Mouse (Mus musculus) embryonic facial prominence, embryonic 10.5 days (tissue): ENCODE measurements around the gene Cmc1. TPM values are rescaled to one million over a fixed set of nuclear protein-coding genes. Genes with fewer than 3 reads are reported as not detected.
A peak's percentile ranks its signal among the peaks of the same experiment; 100 is the strongest.

Source experiments
- DNase-seq: peaks from one replicate; pipeline ENCODE4 v3.0.0-alpha.2; 2017; ENCODE audit warnings: low spot score
- H3K27ac ChIP-seq: fragments of 300-500 bp; sonication (generic); replicated peaks from 2 replicates; pipeline ENCODE4 v1.5.1; 2016; ENCODE audit warnings: mild to moderate bottlenecking
- H3K27me3 ChIP-seq: fragments of 300-500 bp; sonication (generic); replicated peaks from 2 replicates; pipeline ENCODE4 v1.6.1; 2016; ENCODE audit warnings: low read depth, mild to moderate bottlenecking; ENCODE audit not compliant: poor library complexity, severe bottlenecking
- H3K36me3 ChIP-seq: fragments of 300-500 bp; sonication (generic); replicated peaks from 2 replicates; pipeline ENCODE4 v1.6.1; 2016; ENCODE audit warnings: mild to moderate bottlenecking, moderate library complexity
- H3K4me1 ChIP-seq: fragments of 300-500 bp; sonication (generic); 2 replicates; pipeline ENCODE4 v1.6.1; 2016
- H3K4me3 ChIP-seq: fragments of 300-500 bp; sonication (generic); 2 replicates; pipeline ENCODE4 v1.5.1; 2016; ENCODE audit warnings: mild to moderate bottlenecking, moderate library complexity
- H3K9me3 ChIP-seq: fragments of 300-500 bp; sonication (generic); 2 replicates; pipeline ENCODE4 v1.6.1; 2016; ENCODE audit warnings: mild to moderate bottlenecking
- WGBS: fragments of 180-500 bp; shearing (Covaris S2); methylation state at CpG from one replicate; pipeline ENCODE4 v1.1.7; 2016; 5-methylcytosine and 5-hydroxymethylcytosine counted together
- polyA plus RNA-seq: library from polyadenylated mRNA; unstranded; fragments of >200 nt; fragmentation: Nextera tagmentation; extraction: Ambion mirVana; gene quantifications from 2 replicates; pipeline ENCODE4 v1.2.1, GENCODE M21; 2016

Cmc1 gene
- polyA plus RNA-seq, 1 experiment from 2014 or later: 30.9 TPM

DNA sequence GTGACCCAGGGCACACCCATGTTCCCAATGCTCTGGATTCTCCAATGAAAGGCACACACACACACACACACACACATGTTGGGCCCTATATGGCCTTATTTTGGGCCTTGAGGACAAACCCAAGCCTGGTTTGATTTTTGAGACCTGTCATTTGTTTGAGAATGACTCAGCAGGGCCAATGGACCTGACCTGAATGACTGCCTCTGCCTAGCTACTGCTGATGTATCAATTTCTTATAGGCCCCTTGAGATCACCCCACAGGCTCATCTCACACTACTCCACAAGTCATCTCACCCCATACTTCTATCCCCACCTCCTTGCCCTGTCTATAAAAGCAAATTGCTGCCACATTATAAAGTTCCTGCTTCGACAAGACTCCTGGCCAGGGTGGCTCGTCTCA lies 48.2 kb downstream of the Cmc1 start:
- no peaks in the 10 kb centered on the region for H3K27me3 ChIP-seq
- H3K4me1 ChIP-seq: 0 out of 2 replicates have a peak, but pooled peaks cover 5% of the 10 kb centered on the region
- no peaks in the 10 kb centered on the region for H3K36me3 ChIP-seq
- no peak overlapping the region for H3K4me3 ChIP-seq
- no peak for DNase-seq
- H3K9me3 ChIP-seq: no peaks in the 10 kb centered on the region
- no peak overlapping the region for H3K27ac ChIP-seq
- 86% methylated on average over 2 of the region's 2 CpGs for WGBS

- WGBS: over 99% methylated on average over 2 of the region's 2 CpGs
- H3K36me3 ChIP-seq: no peaks in the 10 kb centered on the region
Measured at GRCm38 (mm10) chr9:118100484-118100883, 49.5 kb downstream of the Cmc1 start.

DNA sequence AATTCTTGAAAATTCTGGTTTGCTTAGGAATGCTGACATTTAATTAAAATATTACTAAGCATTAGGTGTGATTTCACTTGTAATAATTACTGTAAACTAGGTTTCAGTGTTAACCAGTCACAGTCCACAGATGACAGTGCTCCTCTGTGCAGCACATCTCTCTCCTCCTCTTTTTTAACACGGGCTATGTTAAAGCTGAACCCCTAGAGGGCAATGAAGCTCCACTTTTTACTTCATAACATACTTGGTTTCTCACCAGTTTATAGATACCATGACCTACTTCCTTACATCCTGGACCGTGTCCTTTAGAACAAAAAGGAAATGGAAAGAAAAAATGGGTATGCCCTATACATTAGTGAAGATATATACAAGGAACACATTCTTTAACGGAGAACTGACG lies 50.6 kb downstream of the Cmc1 start:
- DNase-seq: no peak
- 68% methylated on average over 4 of the region's 4 CpGs for WGBS
- no peak overlapping the region for H3K27ac ChIP-seq
- 0 out of 2 replicates have a peak, but pooled peaks cover 5% of the 10 kb centered on the region for H3K4me1 ChIP-seq
- no peak overlapping the region for H3K4me3 ChIP-seq
- no peaks in the 10 kb centered on the region for H3K27me3 ChIP-seq
- no peaks in the 10 kb centered on the region for H3K9me3 ChIP-seq
- no peaks in the 10 kb centered on the region for H3K36me3 ChIP-seq

More at GRCm38 (mm10) chr9:118100484-118100883, 49.5 kb downstream of the Cmc1 start:
- H3K9me3 ChIP-seq: no peaks in the 10 kb centered on the region
- H3K27me3 ChIP-seq: no peaks in the 10 kb centered on the region
- no peak overlapping the region for H3K4me3 ChIP-seq
- no peak overlapping the region for H3K27ac ChIP-seq
- no peak for DNase-seq
- H3K4me1 ChIP-seq: 0 out of 2 replicates have a peak, but pooled peaks cover 5% of the 10 kb centered on the region

DNA sequence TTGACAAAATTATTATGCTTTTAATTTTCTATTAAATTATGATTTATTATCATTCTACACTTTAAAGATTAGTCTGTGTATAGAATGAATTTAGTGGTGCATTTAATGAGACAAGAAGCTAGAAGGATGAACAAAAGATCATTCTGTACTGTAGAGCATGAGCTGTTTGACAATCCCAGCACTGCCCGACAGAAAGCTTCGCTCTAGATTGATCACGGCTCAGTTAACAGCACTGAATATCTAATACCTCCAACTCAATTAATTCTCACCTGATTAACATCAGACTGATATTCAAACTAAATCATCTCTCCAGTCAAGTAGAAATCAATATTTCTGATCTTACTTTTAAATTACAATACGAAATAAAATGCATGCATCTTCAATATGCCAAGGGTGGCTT lies 66.1 kb downstream of the Cmc1 start:
- H3K4me1 ChIP-seq: peaks cover 9% of the 10 kb centered on the region
- no peaks in the 10 kb centered on the region for H3K36me3 ChIP-seq
- H3K27me3 ChIP-seq: no peaks in the 10 kb centered on the region
- 84% methylated on average over 4 of the region's 4 CpGs for WGBS
- no peaks in the 10 kb centered on the region for H3K9me3 ChIP-seq
- DNase-seq: no peak
- H3K4me3 ChIP-seq: no peak overlapping the region
- no peak overlapping the region for H3K27ac ChIP-seq

DNA sequence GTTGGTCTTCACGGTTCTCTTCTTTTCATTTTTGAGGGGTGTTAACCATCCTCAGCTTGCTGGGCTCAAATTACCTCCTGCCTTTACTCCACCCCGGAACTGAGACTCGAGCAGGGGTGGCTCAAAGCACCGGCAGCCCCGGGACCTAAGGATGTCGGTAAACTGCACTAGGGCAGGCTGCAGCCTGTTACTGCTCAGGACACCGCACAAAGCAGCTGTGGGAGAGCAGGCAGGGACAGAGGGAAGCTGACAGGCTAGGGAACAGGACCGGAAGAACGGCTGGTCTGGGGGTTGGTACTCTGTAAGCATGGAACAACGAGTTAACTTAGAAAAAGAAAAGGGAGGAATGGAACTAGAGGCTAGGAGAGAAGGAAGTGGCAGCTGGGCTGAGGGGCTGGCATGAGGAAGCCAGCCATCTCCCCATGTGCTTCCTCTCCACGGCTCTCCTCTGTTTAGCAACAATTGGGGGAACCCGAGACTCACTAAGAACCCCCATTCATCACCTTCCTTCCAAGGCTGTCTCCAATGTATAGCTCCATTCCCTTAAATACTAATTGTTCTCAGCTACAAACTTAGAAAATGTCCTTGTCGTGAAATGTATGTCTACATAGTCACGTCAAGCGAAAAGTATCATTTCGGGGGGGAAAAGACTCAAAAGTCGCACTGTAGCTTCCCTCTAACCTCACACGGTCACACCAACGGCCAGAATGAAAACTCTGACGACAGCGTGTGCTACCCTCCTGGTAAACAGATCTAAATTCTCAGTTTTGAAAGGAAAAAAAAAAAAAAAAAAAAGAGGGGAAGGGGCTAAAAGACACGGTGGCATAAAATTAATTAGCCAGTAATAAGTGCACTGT lies 67.2 kb downstream of the Cmc1 start:
- Histone ChIP-seq H3K4me1 (peaks cover 9% of the 10 kb centered on the region), H3K9me3 (no peaks in the 10 kb centered on the region), H3K4me3 (peak overlapping the region; percentile 46), H3K27ac (peak overlapping the region; percentile 70), H3K27me3 (no peaks in the 10 kb centered on the region), H3K36me3 (no peaks in the 10 kb centered on the region)
- WGBS: 39% methylated on average over 22 of the region's 22 CpGs
- DNase-seq: peak; percentile 41

GRCm38 (mm10) chr9:118073358-118073757 lies 76.6 kb downstream of the Cmc1 start:
- H3K27ac ChIP-seq: no peak overlapping the region
- no peaks in the 10 kb centered on the region for H3K4me1 ChIP-seq
- no peak overlapping the region for H3K4me3 ChIP-seq
- 93% methylated on average over 3 of the region's 3 CpGs for WGBS
- no peaks in the 10 kb centered on the region for H3K27me3 ChIP-seq
- peaks cover 17% of the 10 kb centered on the region; the same call in 1 of the 2 replicates for H3K36me3 ChIP-seq
- no peaks in the 10 kb centered on the region for H3K9me3 ChIP-seq
- no peak for DNase-seq

- Histone ChIP-seq H3K4me1 (no peaks in the 10 kb centered on the region), H3K4me3 (no peak overlapping the region), H3K36me3 (peaks cover 30% of the 10 kb centered on the region), H3K9me3 (no peaks in the 10 kb centered on the region), H3K27ac (no peak overlapping the region), H3K27me3 (no peaks in the 10 kb centered on the region)
- 91% methylated on average over 5 of the region's 5 CpGs for whole genome bisulfite sequencing
- DNase-seq: no peak
Measured at GRCm38 (mm10) chr9:118072101-118072500, 77.9 kb downstream of the Cmc1 start.

GRCm38 (mm10) chr9:118071337-118071736 lies 78.6 kb downstream of the Cmc1 start:
- no peaks in the 10 kb centered on the region for H3K4me1 ChIP-seq
- no peaks in the 10 kb centered on the region for H3K9me3 ChIP-seq
- no peak for DNase-seq
- peaks cover 37% of the 10 kb centered on the region for H3K36me3 ChIP-seq
- H3K4me3 ChIP-seq: no peak overlapping the region
- WGBS: 85% methylated on average over 3 of the region's 3 CpGs
- H3K27me3 ChIP-seq: no peaks in the 10 kb centered on the region
- no peak overlapping the region for H3K27ac ChIP-seq

DNA sequence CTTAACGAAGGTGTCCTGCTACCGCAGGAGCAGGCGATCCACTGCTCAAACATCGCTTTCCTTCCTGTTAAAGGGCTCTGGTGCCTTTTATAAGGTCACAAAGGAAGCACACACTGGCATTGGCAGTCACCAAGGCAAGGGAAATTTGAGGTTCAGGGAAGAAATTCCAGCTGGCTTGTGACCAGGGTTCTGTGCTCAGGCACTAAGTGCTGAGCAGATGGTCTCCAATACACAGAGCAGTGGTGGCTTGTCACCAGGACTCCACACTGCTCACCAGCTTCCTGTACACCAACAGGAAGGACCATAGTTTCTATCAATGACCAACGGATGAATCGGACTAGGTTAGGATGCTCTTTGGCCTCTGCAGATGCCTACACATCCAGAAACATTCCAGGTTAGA lies 79.5 kb downstream of the Cmc1 start:
- no peak overlapping the region for H3K27ac ChIP-seq
- no peak for DNase-seq
- H3K4me3 ChIP-seq: no peak overlapping the region
- peaks cover 46% of the 10 kb centered on the region for H3K36me3 ChIP-seq
- no peaks in the 10 kb centered on the region for H3K27me3 ChIP-seq
- 92% methylated on average over 6 of the region's 6 CpGs for WGBS
- no peaks in the 10 kb centered on the region for H3K9me3 ChIP-seq
- no peaks in the 10 kb centered on the region for H3K4me1 ChIP-seq

- H3K4me1 ChIP-seq: no peaks in the 10 kb centered on the region
- peaks cover 61% of the 10 kb centered on the region for H3K36me3 ChIP-seq
- WGBS: 89% methylated on average over 3 of the region's 3 CpGs
- H3K9me3 ChIP-seq: no peaks in the 10 kb centered on the region
- no peak overlapping the region for H3K27ac ChIP-seq
- no peaks in the 10 kb centered on the region for H3K27me3 ChIP-seq
- DNase-seq: no peak
- no peak overlapping the region for H3K4me3 ChIP-seq
Measured at GRCm38 (mm10) chr9:118059101-118059500, 90.9 kb downstream of the Cmc1 start.

GRCm38 (mm10) chr9:118053286-118053685 lies 96.7 kb downstream of the Cmc1 start:
- Histone ChIP-seq H3K27ac (no peak overlapping the region), H3K36me3 (peaks cover 68% of the 10 kb centered on the region), H3K4me3 (no peak overlapping the region), H3K9me3 (no peaks in the 10 kb centered on the region), H3K4me1 (no peaks in the 10 kb centered on the region), H3K27me3 (no peaks in the 10 kb centered on the region)
- 44% methylated on average over 1 of the region's 1 CpGs for WGBS
- no peak for DNase-seq

DNA sequence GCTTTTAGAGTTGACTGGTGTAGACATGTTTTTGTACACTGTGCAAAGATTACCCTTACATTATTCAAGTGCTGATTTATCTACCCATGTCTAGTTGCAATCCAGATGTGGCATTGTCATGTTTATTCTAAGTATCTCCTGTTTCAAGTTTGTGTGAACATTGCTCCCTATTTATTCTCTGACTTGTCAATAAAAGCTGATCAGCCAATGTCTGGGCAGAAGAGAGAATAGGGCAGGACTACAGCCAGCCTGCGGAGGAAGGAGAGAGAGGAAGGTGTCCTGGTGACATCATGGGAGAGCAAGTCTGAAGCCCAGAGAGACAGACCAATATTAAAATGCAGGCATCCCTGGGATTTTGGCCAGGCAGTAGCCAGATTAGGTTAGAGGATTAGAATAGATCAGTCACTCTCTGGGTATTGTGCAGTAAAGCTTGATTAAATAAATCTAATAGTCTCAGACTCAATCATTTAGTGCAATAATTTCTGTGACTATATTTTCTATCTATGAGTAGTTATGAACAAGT lies 104.9 kb downstream of the Cmc1 start:
- Histone ChIP-seq H3K27ac (no peak overlapping the region), H3K36me3 (peaks cover 29% of the 10 kb centered on the region), H3K4me3 (no peak overlapping the region), H3K4me1 (peaks cover 11% of the 10 kb centered on the region), H3K27me3 (no peaks in the 10 kb centered on the region), H3K9me3 (no peaks in the 10 kb centered on the region)
- no peak for DNase-seq
- 65% methylated on average over 1 of the region's 1 CpGs for WGBS

GRCm38 (mm10) chr9:118043581-118043980 lies 106.4 kb downstream of the Cmc1 start:
- no peak for DNase-seq
- Histone ChIP-seq H3K4me3 (no peak overlapping the region), H3K36me3 (peaks cover 18% of the 10 kb centered on the region), H3K27me3 (no peaks in the 10 kb centered on the region), H3K27ac (no peak overlapping the region), H3K9me3 (no peaks in the 10 kb centered on the region), H3K4me1 (peaks cover 14% of the 10 kb centered on the region)
- WGBS: 94% methylated on average over 3 of the region's 3 CpGs
